7 mouse cellular contexts compared by ENCODE assay signal in genomic region chr17:25837076-25837410, GRCm38 (mm10). TPM values are rescaled to one million over a fixed set of nuclear protein-coding genes. Genes with fewer than 3 reads are reported as not detected.
DNase-seq lines count a peak whose midpoint lies in the region; ATAC-seq and TF ChIP-seq lines count a peak whose summit lies in the region.

Gene Rhbdl1 (minus strand): TSS chr17:25837295.

- H3K27ac ChIP-seq in bone marrow, adult 2 months (ENCODE audit: control insufficient read depth, insufficient read depth, low read depth, low read length, poor library complexity) = no peak within 1 kb of the TSS
- no peak within 1 kb of the TSS; the same call in 1 of the 2 replicates for H3K27ac ChIP-seq in intestine, postnatal 0 days (ENCODE audit: low read depth, low read length)

- no peak for TF ChIP-seq CTCF in bone marrow, adult 2 months (IDR thresholded peaks at IDR 0.05; ENCODE audit: control insufficient read depth, insufficient read depth, low read length)
- TF ChIP-seq CTCF in intestine, postnatal 0 days (IDR thresholded peaks at IDR 0.05; ENCODE audit: low read depth) = no peak

- H3K4me1 ChIP-seq in bone marrow, adult 2 months (ENCODE audit: control insufficient read depth, insufficient read depth, low read length) = no peaks in the 10 kb centered on the region
- H3K4me1 ChIP-seq in intestine, postnatal 0 days (replicated peaks; ENCODE audit: control insufficient read depth, insufficient read depth, low read length) = peaks cover 2% of the 10 kb centered on the region; the same call in 1 of the 2 replicates

- TF ChIP-seq POLR2A in bone marrow, adult 2 months (IDR thresholded peaks at IDR 0.05; ENCODE audit: borderline replicate concordance, control insufficient read depth, low read depth, low read length) = 0 out of 2 replicates have a peak, but pooled peaks have one; percentile 15

- ATAC-seq in intestine, postnatal 0 days = no peak

- peak within 1 kb of the TSS; percentile 51 for H3K9ac ChIP-seq in intestine, postnatal 0 days (ENCODE audit: low read depth, low read length)

- no peaks in the 10 kb centered on the region for H3K27me3 ChIP-seq in intestine, postnatal 0 days (replicated peaks; ENCODE audit: control insufficient read depth, insufficient read depth, low read length)

- DNase-seq in embryo, embryonic 11 days = peak; percentile 80
- no peak for DNase-seq in gonadal fat pad, adult 2 months (ENCODE audit: low read depth)
- DNase-seq in left cerebral cortex, postnatal 36 days (ENCODE audit: low spot score in 2 of 2) = peak; percentile 86 to 87
- DNase-seq in mesoderm, embryonic 11.5 days (ENCODE audit: low read depth, low spot score) = peak; percentile 61
- peak; percentile 95 for DNase-seq in skeletal muscle tissue, adult 2 months (ENCODE audit: low read depth, low spot score)

- peaks cover 43% of the 10 kb centered on the region for H3K36me3 ChIP-seq in intestine, postnatal 0 days (ENCODE audit: control insufficient read depth, insufficient read depth)

- H3K9me3 ChIP-seq in intestine, postnatal 0 days (ENCODE audit: control insufficient read depth) = no peaks in the 10 kb centered on the region

- peak within 1 kb of the TSS; percentile 93 for H3K4me2 ChIP-seq in intestine, postnatal 0 days (replicated peaks; ENCODE audit: low read depth)

- 1% methylated on average over 29 of the region's 29 CpGs for WGBS in bone marrow, adult 2 months
- 3% methylated on average over 29 of the region's 29 CpGs for WGBS in intestine, postnatal 0 days

- intact Hi-C loops in left cerebral cortex, postnatal 36 days (cut with DNase I) = no loop called here

- H3K4me3 ChIP-seq in bone marrow, adult 2 months (replicated peaks; ENCODE audit: control insufficient read depth, low read depth, low read length) = no peak within 1 kb of the TSS
- peak within 1 kb of the TSS; percentile 34 for H3K4me3 ChIP-seq in intestine, postnatal 0 days (ENCODE audit: low read depth, low read length)

RNA-seq across cellular contexts. Expression of gene Rhbdl1, which starts in this region (rescaled TPM):
- 3.2 and 10.7 TPM in 2 replicates for polyA plus RNA-seq in bone marrow, adult 2 months (2011; ENCODE audit: insufficient read depth, insufficient read length, low replicate concordance, missing spikeins)
- 129 and 138 TPM in 2 replicates for polyA plus RNA-seq in gonadal fat pad, adult 2 months (2012; rRNA removed)
- polyA plus RNA-seq in intestine, postnatal 0 days (2015; fragmentation: Nextera tagmentation; extraction: Ambion mirVana) = 1.4 and 1.9 TPM in 2 replicates
- 10 to 100 TPM; 47.5 to 54.0 TPM for total RNA-seq in left cerebral cortex, postnatal 36 days (2021)

Comparison
In these comparisons a context has a peak if more than half of its experiments do, and no peak if none do; other contexts are left out.
1. RNA of gene Rhbdl1 (polyA plus RNA-seq): 129 to 138 TPM in gonadal fat pad, adult 2 months; 3.2 to 10.7 TPM in bone marrow, adult 2 months and 1.4 to 1.9 TPM in intestine, postnatal 0 days; every median in the first group is over 10 times any median in the second.